Mouse (Mus musculus): ENCODE measurements around the gene Aldh2. TPM values are rescaled to one million over a fixed set of nuclear protein-coding genes. Genes with fewer than 3 reads are reported as not detected.
"Not testable (repeated sequence)": the region's sequence is repeated elsewhere in the genome, so short reads cannot be mapped to it uniquely, and the experiment has no call there.

Gene Aldh2
- total and polyA plus RNA-seq, 2 experiments = 1,488 to 4,351 TPM

GRCm38 (mm10) chr5:121534521-121534920 lies 59.1 kb downstream of the Aldh2 start:
- TF ChIP-seq CTCF (IDR thresholded peaks at IDR 0.05; ENCODE audit: low read depth, low read length) (peak; percentile 54), POLR2A (IDR thresholded peaks at IDR 0.05; ENCODE audit: extremely low read depth, insufficient read depth, low read length) (no peak)
- Histone ChIP-seq H3K4me3 (ENCODE audit: insufficient read depth, low read depth, low read length) (no peak overlapping the region), H3K27me3 (ENCODE audit: control insufficient read depth, insufficient read depth, low read length) (no peaks in the 10 kb centered on the region), H3K4me1 (ENCODE audit: control insufficient read depth, insufficient read depth, low read length) (no peaks in the 10 kb centered on the region), H3K79me2 (ENCODE audit: control insufficient read depth, insufficient read depth, low read length) (0 out of 2 replicates have a peak, but pooled peaks cover 5% of the 10 kb centered on the region), H3K9ac (ENCODE audit: low read depth, low read length) (no peak overlapping the region), H3K27ac (replicated peaks; ENCODE audit: insufficient read depth, low read depth, low read length) (no peak overlapping the region), H3K36me3 (ENCODE audit: control insufficient read depth, insufficient read depth, low read length) (peaks cover 34% of the 10 kb centered on the region)
- WGBS = 90% methylated on average over 5 of the region's 5 CpGs
- peak; percentile 22 for DNase-seq (ENCODE audit: extremely low read depth, low read depth, low spot score)

- Histone ChIP-seq H3K9ac (ENCODE audit: low read depth, low read length) (no peak overlapping the region), H3K79me2 (ENCODE audit: control insufficient read depth, insufficient read depth, low read length) (no peaks in the 10 kb centered on the region), H3K4me1 (ENCODE audit: control insufficient read depth, insufficient read depth, low read length) (no peaks in the 10 kb centered on the region), H3K4me3 (ENCODE audit: insufficient read depth, low read depth, low read length) (no peak overlapping the region), H3K27ac (replicated peaks; ENCODE audit: insufficient read depth, low read depth, low read length) (no peak overlapping the region), H3K36me3 (ENCODE audit: control insufficient read depth, insufficient read depth, low read length) (peaks cover 58% of the 10 kb centered on the region), H3K27me3 (ENCODE audit: control insufficient read depth, insufficient read depth, low read length) (no peaks in the 10 kb centered on the region)
- WGBS = 88% methylated on average over 8 of the region's 8 CpGs
- no peak for TF ChIP-seq CTCF (IDR thresholded peaks at IDR 0.05; ENCODE audit: low read depth, low read length)
- no peak for TF ChIP-seq POLR2A (IDR thresholded peaks at IDR 0.05; ENCODE audit: extremely low read depth, insufficient read depth, low read length)
- DNase-seq (ENCODE audit: extremely low read depth, low read depth, low spot score) = no peak
These were observed 66.7 kb downstream of the Aldh2 start for GRCm38 (mm10) chr5:121526961-121527360.

- no peak overlapping the region for H3K27ac ChIP-seq (replicated peaks; ENCODE audit: insufficient read depth, low read depth, low read length)
- peaks cover 61% of the 10 kb centered on the region for H3K36me3 ChIP-seq (ENCODE audit: control insufficient read depth, insufficient read depth, low read length)
- DNase-seq (ENCODE audit: extremely low read depth, low read depth, low spot score) = no peak
- no peaks in the 10 kb centered on the region for H3K27me3 ChIP-seq (ENCODE audit: control insufficient read depth, insufficient read depth, low read length)
- H3K4me1 ChIP-seq (ENCODE audit: control insufficient read depth, insufficient read depth, low read length) = no peaks in the 10 kb centered on the region
- no peaks in the 10 kb centered on the region for H3K79me2 ChIP-seq (ENCODE audit: control insufficient read depth, insufficient read depth, low read length)
- no peak overlapping the region for H3K4me3 ChIP-seq (ENCODE audit: insufficient read depth, low read depth, low read length)
- TF ChIP-seq CTCF (IDR thresholded peaks at IDR 0.05; ENCODE audit: low read depth, low read length) (no peak), POLR2A (IDR thresholded peaks at IDR 0.05; ENCODE audit: extremely low read depth, insufficient read depth, low read length) (no peak)
- 91% methylated on average over 7 of the region's 7 CpGs for WGBS
- no peak overlapping the region for H3K9ac ChIP-seq (ENCODE audit: low read depth, low read length)
These were observed 67.1 kb downstream of the Aldh2 start for GRCm38 (mm10) chr5:121526526-121526925.

- no peak overlapping the region for H3K9ac ChIP-seq (ENCODE audit: low read depth, low read length)
- no peak overlapping the region for H3K4me3 ChIP-seq (ENCODE audit: insufficient read depth, low read depth, low read length)
- 93% methylated on average over 14 of the region's 14 CpGs for WGBS
- peaks cover 61% of the 10 kb centered on the region for H3K36me3 ChIP-seq (ENCODE audit: control insufficient read depth, insufficient read depth, low read length)
- H3K27ac ChIP-seq (replicated peaks; ENCODE audit: insufficient read depth, low read depth, low read length) = no peak overlapping the region
- no peak for DNase-seq (ENCODE audit: extremely low read depth, low read depth, low spot score)
- no peaks in the 10 kb centered on the region for H3K79me2 ChIP-seq (ENCODE audit: control insufficient read depth, insufficient read depth, low read length)
- no peaks in the 10 kb centered on the region for H3K27me3 ChIP-seq (ENCODE audit: control insufficient read depth, insufficient read depth, low read length)
- H3K4me1 ChIP-seq (ENCODE audit: control insufficient read depth, insufficient read depth, low read length) = no peaks in the 10 kb centered on the region
- no peak for TF ChIP-seq CTCF (IDR thresholded peaks at IDR 0.05; ENCODE audit: low read depth, low read length)
- TF ChIP-seq POLR2A (IDR thresholded peaks at IDR 0.05; ENCODE audit: extremely low read depth, insufficient read depth, low read length) = no peak
These were observed 67.7 kb downstream of the Aldh2 start for GRCm38 (mm10) chr5:121525774-121526450.

- not testable (repeated sequence) for H3K4me1 ChIP-seq (ENCODE audit: control insufficient read depth, insufficient read depth, low read length); H3K79me2 ChIP-seq (ENCODE audit: control insufficient read depth, insufficient read depth, low read length); H3K27me3 ChIP-seq (ENCODE audit: control insufficient read depth, insufficient read depth, low read length); H3K27ac ChIP-seq (replicated peaks; ENCODE audit: insufficient read depth, low read depth, low read length); DNase-seq (ENCODE audit: extremely low read depth, low read depth, low spot score); H3K4me3 ChIP-seq (ENCODE audit: insufficient read depth, low read depth, low read length); H3K9ac ChIP-seq (ENCODE audit: low read depth, low read length)
- H3K36me3 ChIP-seq (ENCODE audit: control insufficient read depth, insufficient read depth, low read length) = peaks cover 21% of the 10 kb centered on the region
- 87% methylated on average over 11 of the region's 17 CpGs for WGBS
These were observed 73.9 kb downstream of the Aldh2 start for GRCm38 (mm10) chr5:121519758-121520157.

- DNase-seq (ENCODE audit: extremely low read depth, low read depth, low spot score) = no peak
- no peak overlapping the region for H3K27ac ChIP-seq (replicated peaks; ENCODE audit: insufficient read depth, low read depth, low read length)
- H3K9ac ChIP-seq (ENCODE audit: low read depth, low read length) = no peak overlapping the region
- TF ChIP-seq CTCF (IDR thresholded peaks at IDR 0.05; ENCODE audit: low read depth, low read length) = no peak
- no peak overlapping the region for H3K4me3 ChIP-seq (ENCODE audit: insufficient read depth, low read depth, low read length)
- no peaks in the 10 kb centered on the region for H3K79me2 ChIP-seq (ENCODE audit: control insufficient read depth, insufficient read depth, low read length)
- WGBS = 92% methylated on average over 9 of the region's 9 CpGs
- H3K27me3 ChIP-seq (ENCODE audit: control insufficient read depth, insufficient read depth, low read length) = no peaks in the 10 kb centered on the region
- no peaks in the 10 kb centered on the region for H3K4me1 ChIP-seq (ENCODE audit: control insufficient read depth, insufficient read depth, low read length)
- H3K36me3 ChIP-seq (ENCODE audit: control insufficient read depth, insufficient read depth, low read length) = peaks cover 17% of the 10 kb centered on the region
These were observed 74.6 kb downstream of the Aldh2 start for GRCm38 (mm10) chr5:121518983-121519382.

Other genes starting within 250 kb of the Aldh2 start
- 49.5 and 53.7 TPM in 2 replicates for gene Trafd1, start 208.2 kb downstream of the Aldh2 start, total RNA-seq (2014; rRNA removed)
- 53.2 and 67.0 TPM in 2 replicates for gene Trafd1, start 208.2 kb downstream of the Aldh2 start, polyA plus RNA-seq (2012; rRNA removed)
- gene Naa25, start 195.9 kb downstream of the Aldh2 start, total RNA-seq (2014; rRNA removed) = 8.6 and 8.9 TPM in 2 replicates
- gene Naa25, start 195.9 kb downstream of the Aldh2 start, polyA plus RNA-seq (2012; rRNA removed) = 5.8 and 7.6 TPM in 2 replicates
- gene Tmem116, start 141.9 kb downstream of the Aldh2 start, total RNA-seq (2014; rRNA removed) = not detected in 2 replicates
- 0.20 and 0.21 TPM in 2 replicates for gene Tmem116, start 141.9 kb downstream of the Aldh2 start, polyA plus RNA-seq (2012; rRNA removed)
- 21.9 and 30.0 TPM in 2 replicates for gene Erp29, start 141.3 kb downstream of the Aldh2 start, total RNA-seq (2014; rRNA removed)
- 21.5 and 27.1 TPM in 2 replicates for gene Erp29, start 141.3 kb downstream of the Aldh2 start, polyA plus RNA-seq (2012; rRNA removed)
- gene Adam1b, start 90.4 kb downstream of the Aldh2 start, total RNA-seq (2014; rRNA removed) = not detected in 2 replicates
- gene Adam1b, start 90.4 kb downstream of the Aldh2 start, polyA plus RNA-seq (2012; rRNA removed) = not detected in 2 replicates
- gene Adam1a, start 48.3 kb downstream of the Aldh2 start, total RNA-seq (2014; rRNA removed) = 2.5 and 2.8 TPM in 2 replicates
- 0.85 and 1.4 TPM in 2 replicates for gene Adam1a, start 48.3 kb downstream of the Aldh2 start, polyA plus RNA-seq (2012; rRNA removed)
- gene Gm42878, start 48.3 kb downstream of the Aldh2 start, total RNA-seq (2014; rRNA removed) = 0.09 TPM in 1 of 2 replicates, not detected in the other
- not detected in 2 replicates for gene Gm42878, start 48.3 kb downstream of the Aldh2 start, polyA plus RNA-seq (2012; rRNA removed)
- 39.0 and 40.1 TPM in 2 replicates for gene Mapkapk5, start 47.9 kb downstream of the Aldh2 start, total RNA-seq (2014; rRNA removed)
- gene Mapkapk5, start 47.9 kb downstream of the Aldh2 start, polyA plus RNA-seq (2012; rRNA removed) = 16.8 and 21.7 TPM in 2 replicates
- 9.6 and 14.4 TPM in 2 replicates for gene Acad12, start 25.1 kb upstream of the Aldh2 start, total RNA-seq (2014; rRNA removed)
- gene Acad12, start 25.1 kb upstream of the Aldh2 start, polyA plus RNA-seq (2012; rRNA removed) = 9.1 and 10.1 TPM in 2 replicates
- gene Acad10, start 66.7 kb upstream of the Aldh2 start, total RNA-seq (2014; rRNA removed) = 19.6 and 23.5 TPM in 2 replicates
- gene Acad10, start 66.7 kb upstream of the Aldh2 start, polyA plus RNA-seq (2012; rRNA removed) = 27.5 and 27.7 TPM in 2 replicates
- 95.5 and 112 TPM in 2 replicates for gene Brap, start 66.7 kb upstream of the Aldh2 start, total RNA-seq (2014; rRNA removed)
- gene Brap, start 66.7 kb upstream of the Aldh2 start, polyA plus RNA-seq (2012; rRNA removed) = 48.1 and 48.7 TPM in 2 replicates
- gene Atxn2, start 117.5 kb upstream of the Aldh2 start, total RNA-seq (2014; rRNA removed) = 58.5 and 74.7 TPM in 2 replicates
- gene Atxn2, start 117.5 kb upstream of the Aldh2 start, polyA plus RNA-seq (2012; rRNA removed) = 70.1 and 92.8 TPM in 2 replicates
- 7.0 and 8.7 TPM in 2 replicates for gene Sh2b3, start 243.8 kb upstream of the Aldh2 start, total RNA-seq (2014; rRNA removed)
- 11.1 and 14.2 TPM in 2 replicates for gene Sh2b3, start 243.8 kb upstream of the Aldh2 start, polyA plus RNA-seq (2012; rRNA removed)